Mouse (Mus musculus): ENCODE measurements around the gene Hspb1. TPM values are rescaled to one million over a fixed set of nuclear protein-coding genes. Genes with fewer than 3 reads are reported as not detected.

Gene Hspb1
- total and polyA plus RNA-seq, 2 experiments: 19.5 to 24.3 TPM

GRCm38 (mm10) chr5:135914156-135914555 lies 26.4 kb downstream of the Hspb1 start:
- no peaks in the 10 kb centered on the region for H3K27me3 ChIP-seq (ENCODE audit: control insufficient read depth, insufficient read depth, low read length)
- WGBS: 26% methylated on average over 6 of the region's 6 CpGs
- H3K9ac ChIP-seq (ENCODE audit: low read depth, low read length): no peak overlapping the region
- H3K36me3 ChIP-seq (ENCODE audit: control insufficient read depth, insufficient read depth, low read length): peaks cover 5% of the 10 kb centered on the region; the same call in 1 of the 2 replicates
- H3K4me3 ChIP-seq (ENCODE audit: insufficient read depth, low read depth, low read length): no peak overlapping the region
- no peak for TF ChIP-seq CTCF (IDR thresholded peaks at IDR 0.05; ENCODE audit: low read depth, low read length)
- H3K79me2 ChIP-seq (ENCODE audit: control insufficient read depth, insufficient read depth, low read length): peaks cover 22% of the 10 kb centered on the region; the same call in 1 of the 2 replicates
- H3K27ac ChIP-seq (replicated peaks; ENCODE audit: insufficient read depth, low read depth, low read length): peak overlapping the region; percentile 66
- H3K4me1 ChIP-seq (ENCODE audit: control insufficient read depth, insufficient read depth, low read length): peaks cover 36% of the 10 kb centered on the region
- DNase-seq (ENCODE audit: extremely low read depth, low read depth, low spot score): peak; percentile 86

GRCm38 (mm10) chr5:135916051-135916565 lies 28.4 kb downstream of the Hspb1 start:
- peaks cover 29% of the 10 kb centered on the region for H3K4me1 ChIP-seq (ENCODE audit: control insufficient read depth, insufficient read depth, low read length)
- DNase-seq (ENCODE audit: extremely low read depth, low read depth, low spot score): no peak
- H3K27me3 ChIP-seq (ENCODE audit: control insufficient read depth, insufficient read depth, low read length): no peaks in the 10 kb centered on the region
- TF ChIP-seq CTCF (IDR thresholded peaks at IDR 0.05; ENCODE audit: low read depth, low read length): no peak
- no peak for TF ChIP-seq POLR2A (IDR thresholded peaks at IDR 0.05; ENCODE audit: extremely low read depth, insufficient read depth, low read length)
- peaks cover 27% of the 10 kb centered on the region; the same call in 1 of the 2 replicates for H3K79me2 ChIP-seq (ENCODE audit: control insufficient read depth, insufficient read depth, low read length)
- 46% methylated on average over 6 of the region's 6 CpGs for WGBS
- peak overlapping the region; percentile 47 for H3K27ac ChIP-seq (replicated peaks; ENCODE audit: insufficient read depth, low read depth, low read length)
- peaks cover under 1% of the 10 kb centered on the region; the same call in 1 of the 2 replicates for H3K36me3 ChIP-seq (ENCODE audit: control insufficient read depth, insufficient read depth, low read length)
- H3K9ac ChIP-seq (ENCODE audit: low read depth, low read length): no peak overlapping the region
- no peak overlapping the region for H3K4me3 ChIP-seq (ENCODE audit: insufficient read depth, low read depth, low read length)

- peaks cover 22% of the 10 kb centered on the region; the same call in 1 of the 2 replicates for H3K79me2 ChIP-seq (ENCODE audit: control insufficient read depth, insufficient read depth, low read length)
- no peaks in the 10 kb centered on the region for H3K27me3 ChIP-seq (ENCODE audit: control insufficient read depth, insufficient read depth, low read length)
- H3K4me1 ChIP-seq (ENCODE audit: control insufficient read depth, insufficient read depth, low read length): peaks cover 27% of the 10 kb centered on the region
- DNase-seq (ENCODE audit: extremely low read depth, low read depth, low spot score): peak; percentile 73
- no peak overlapping the region for H3K9ac ChIP-seq (ENCODE audit: low read depth, low read length)
- WGBS: 47% methylated on average over 3 of the region's 3 CpGs
- H3K4me3 ChIP-seq (ENCODE audit: insufficient read depth, low read depth, low read length): no peak overlapping the region
- TF ChIP-seq CTCF (IDR thresholded peaks at IDR 0.05; ENCODE audit: low read depth, low read length) (no peak), POLR2A (IDR thresholded peaks at IDR 0.05; ENCODE audit: extremely low read depth, insufficient read depth, low read length) (no peak)
- peaks cover 2% of the 10 kb centered on the region; the same call in 1 of the 2 replicates for H3K36me3 ChIP-seq (ENCODE audit: control insufficient read depth, insufficient read depth, low read length)
- peak overlapping the region; percentile 47 for H3K27ac ChIP-seq (replicated peaks; ENCODE audit: insufficient read depth, low read depth, low read length)
These were observed 28.9 kb downstream of the Hspb1 start for GRCm38 (mm10) chr5:135916601-135917000.

- 92% methylated on average over 8 of the region's 8 CpGs for WGBS
- no peak overlapping the region for H3K4me3 ChIP-seq (ENCODE audit: insufficient read depth, low read depth, low read length)
- H3K4me1 ChIP-seq (ENCODE audit: control insufficient read depth, insufficient read depth, low read length): peaks cover 27% of the 10 kb centered on the region
- H3K27ac ChIP-seq (replicated peaks; ENCODE audit: insufficient read depth, low read depth, low read length): peak overlapping the region; percentile 38; the same call in 1 of the 2 replicates
- H3K9ac ChIP-seq (ENCODE audit: low read depth, low read length): no peak overlapping the region
- H3K36me3 ChIP-seq (ENCODE audit: control insufficient read depth, insufficient read depth, low read length): peaks cover 8% of the 10 kb centered on the region; the same call in 1 of the 2 replicates
- DNase-seq (ENCODE audit: extremely low read depth, low read depth, low spot score): no peak
- H3K79me2 ChIP-seq (ENCODE audit: control insufficient read depth, insufficient read depth, low read length): peaks cover 23% of the 10 kb centered on the region; the same call in 1 of the 2 replicates
- TF ChIP-seq CTCF (IDR thresholded peaks at IDR 0.05; ENCODE audit: low read depth, low read length) (no peak; the same call in 1 of the 2 replicates), POLR2A (IDR thresholded peaks at IDR 0.05; ENCODE audit: extremely low read depth, insufficient read depth, low read length) (no peak)
- no peaks in the 10 kb centered on the region for H3K27me3 ChIP-seq (ENCODE audit: control insufficient read depth, insufficient read depth, low read length)
These were observed 29.8 kb downstream of the Hspb1 start for GRCm38 (mm10) chr5:135917327-135918058.

- 92% methylated on average over 5 of the region's 5 CpGs for WGBS
- DNase-seq (ENCODE audit: extremely low read depth, low read depth, low spot score): no peak
- H3K4me3 ChIP-seq (ENCODE audit: insufficient read depth, low read depth, low read length): no peak overlapping the region
- H3K9ac ChIP-seq (ENCODE audit: low read depth, low read length): no peak overlapping the region
- H3K79me2 ChIP-seq (ENCODE audit: control insufficient read depth, insufficient read depth, low read length): peaks cover 23% of the 10 kb centered on the region; the same call in 1 of the 2 replicates
- peaks cover 25% of the 10 kb centered on the region for H3K4me1 ChIP-seq (ENCODE audit: control insufficient read depth, insufficient read depth, low read length)
- no peaks in the 10 kb centered on the region for H3K27me3 ChIP-seq (ENCODE audit: control insufficient read depth, insufficient read depth, low read length)
- no peak for TF ChIP-seq POLR2A (IDR thresholded peaks at IDR 0.05; ENCODE audit: extremely low read depth, insufficient read depth, low read length)
- TF ChIP-seq CTCF (IDR thresholded peaks at IDR 0.05; ENCODE audit: low read depth, low read length): no peak
- H3K36me3 ChIP-seq (ENCODE audit: control insufficient read depth, insufficient read depth, low read length): peaks cover 9% of the 10 kb centered on the region; the same call in 1 of the 2 replicates
- no peak overlapping the region for H3K27ac ChIP-seq (replicated peaks; ENCODE audit: insufficient read depth, low read depth, low read length)
These were observed 30.3 kb downstream of the Hspb1 start for GRCm38 (mm10) chr5:135918059-135918437.

All from liver, adult 2 months (tissue).